Mouse (Mus musculus) forebrain, embryonic 11.5 days (tissue): ENCODE results near the gene Zbtb6. TPM values are rescaled to one million over a fixed set of nuclear protein-coding genes. Genes with fewer than 3 reads are reported as not detected.

Experiments
- ATAC-seq: fragments of 200-750 bp; cut with Nextera tagmentation; replicated peaks from 2 replicates; pipeline ENCODE4 v1.8.0; 2017; ENCODE audit warnings: moderate TSS enrichment; ENCODE audit not compliant: low FRiP score
- DNase-seq: peaks from one replicate; pipeline ENCODE4 v3.0.0-alpha.2; 2017; ENCODE audit warnings: low spot score
- H3K27ac ChIP-seq: fragments of 300-500 bp; sonication (generic); 2 replicates; pipeline ENCODE4 v1.5.1; 2014; ENCODE audit warnings: low read depth, low read length
- H3K27me3 ChIP-seq: fragments of 300-500 bp; sonication (generic); 2 replicates; pipeline ENCODE4 v1.6.1; 2014; ENCODE audit warnings: mild to moderate bottlenecking, low read length, mixed read lengths; ENCODE audit not compliant: control insufficient read depth, insufficient read depth
- H3K36me3 ChIP-seq: fragments of 300-500 bp; sonication (generic); 2 replicates; pipeline ENCODE4 v1.6.1; 2014; ENCODE audit warnings: mild to moderate bottlenecking, low read length, moderate library complexity, mixed read lengths; ENCODE audit not compliant: control insufficient read depth, insufficient read depth
- H3K4me1 ChIP-seq: fragments of 300-500 bp; sonication (generic); replicated peaks from 2 replicates; pipeline ENCODE4 v1.6.1; 2014; ENCODE audit warnings: low read length, mixed read lengths; ENCODE audit not compliant: control insufficient read depth, insufficient read depth
- H3K4me2 ChIP-seq: fragments of 300-500 bp; sonication (generic); 2 replicates; pipeline ENCODE4 v1.6.1; 2014; ENCODE audit warnings: low read depth, mild to moderate bottlenecking, low read length, moderate library complexity, mixed read lengths; ENCODE audit not compliant: severe bottlenecking
- H3K4me3 ChIP-seq: fragments of 300-500 bp; sonication (generic); 2 replicates; pipeline ENCODE4 v1.5.1; 2014; ENCODE audit warnings: low read depth, low read length
- H3K9ac ChIP-seq: fragments of 300-500 bp; sonication (generic); 2 replicates; pipeline ENCODE4 v1.6.1; 2014; ENCODE audit warnings: low read length
- H3K9me3 ChIP-seq: fragments of 300-500 bp; sonication (generic); 2 replicates; pipeline ENCODE4 v1.6.1; 2016; ENCODE audit warnings: low read length, mixed read lengths; ENCODE audit not compliant: control insufficient read depth
- WGBS: fragments of 180-500 bp; shearing (Covaris S2); extraction: QIAGEN DNeasy Blood & Tissue Kit; methylation state at CpG from one replicate; pipeline ENCODE4 v1.1.7; 2014; 5-methylcytosine and 5-hydroxymethylcytosine counted together
- polyA plus RNA-seq: library from polyadenylated mRNA; unstranded; fragments of >200 nt; fragmentation: Nextera tagmentation; extraction: Ambion mirVana; gene quantifications from 2 replicates; pipeline ENCODE4 v1.2.1, GENCODE M21; 2014

Zbtb6 gene
- polyA plus RNA-seq, 1 experiment from 2014 or later: 8.0 TPM

DNA sequence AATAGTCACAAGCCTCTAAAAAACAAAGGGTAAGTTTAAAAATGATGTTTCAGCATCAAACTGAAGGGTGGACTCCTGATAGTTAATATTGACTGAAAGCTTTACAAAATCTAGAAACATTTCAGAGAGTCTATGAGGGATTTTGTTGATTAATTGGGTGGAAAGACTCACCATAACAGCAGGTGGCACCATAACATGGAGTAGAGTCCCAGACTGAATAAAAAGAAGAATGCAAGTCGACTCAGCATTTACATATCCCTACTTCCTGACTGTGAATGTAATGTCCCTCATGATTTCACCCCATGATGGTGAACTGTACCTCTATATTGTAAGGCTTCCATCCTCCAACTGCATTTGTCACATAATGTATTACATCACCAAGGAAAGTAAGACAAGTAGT is 47.4 kb downstream of the Zbtb6 start:
- H3K27me3 ChIP-seq: no peaks in the 10 kb centered on the region
- WGBS: 73% methylated on average over 1 of the region's 1 CpGs
- H3K4me1 ChIP-seq: no peaks in the 10 kb centered on the region
- H3K27ac ChIP-seq: no peak overlapping the region
- no peak for DNase-seq
- H3K9me3 ChIP-seq: no peaks in the 10 kb centered on the region
- no peak overlapping the region for H3K4me3 ChIP-seq
- H3K36me3 ChIP-seq: peaks cover 4% of the 10 kb centered on the region; the same call in 1 of the 2 replicates
- H3K4me2 ChIP-seq: no peak overlapping the region
- ATAC-seq: no peak
- no peak overlapping the region for H3K9ac ChIP-seq

DNA sequence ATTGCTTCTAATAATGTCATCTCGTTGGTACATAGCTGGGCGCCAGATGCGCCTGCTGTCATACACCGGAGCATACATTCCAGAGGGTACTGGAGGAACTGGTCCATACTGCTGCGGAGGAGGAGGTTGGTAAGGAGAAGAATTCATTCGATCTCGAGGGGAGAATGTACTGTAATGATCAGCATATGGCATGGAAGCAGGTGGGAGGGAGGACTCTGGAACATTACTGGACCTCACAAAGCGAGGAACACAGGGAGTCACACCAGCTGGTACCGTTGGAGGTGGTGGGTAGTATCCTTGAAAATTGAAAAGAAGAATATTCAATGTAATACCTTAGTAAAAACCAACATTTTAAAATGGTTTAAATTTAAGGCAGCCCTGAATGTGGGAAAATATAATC is 60.0 kb downstream of the Zbtb6 start:
- Histone ChIP-seq H3K27ac (no peak overlapping the region), H3K9ac (no peak overlapping the region), H3K4me3 (no peak overlapping the region), H3K36me3 (no peaks in the 10 kb centered on the region; the same call in 1 of the 2 replicates), H3K27me3 (no peaks in the 10 kb centered on the region), H3K9me3 (no peaks in the 10 kb centered on the region), H3K4me1 (no peaks in the 10 kb centered on the region), H3K4me2 (no peak overlapping the region)
- DNase-seq (no peak), ATAC-seq (no peak)
- WGBS: 95% methylated on average over 9 of the region's 9 CpGs

DNA sequence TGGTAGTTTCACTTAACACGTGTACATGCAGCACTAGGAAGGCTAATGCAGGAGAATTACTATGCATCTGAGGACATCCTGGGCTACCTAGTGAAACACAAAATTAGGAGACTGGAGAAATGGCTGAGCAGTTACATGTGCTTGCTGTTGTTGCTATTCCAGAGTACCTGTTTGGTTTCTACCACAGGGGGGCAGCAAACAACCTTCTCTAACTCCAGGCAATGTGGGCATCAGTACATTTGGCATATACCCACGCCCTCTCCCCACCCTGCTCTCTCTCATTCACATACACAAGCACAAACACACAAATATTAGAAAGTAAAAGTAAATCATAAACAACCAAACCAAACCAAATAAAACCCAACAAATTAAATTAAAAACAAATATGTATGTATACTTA is 62.8 kb downstream of the Zbtb6 start:
- DNase-seq: peak; percentile 64
- Histone ChIP-seq H3K9me3 (no peaks in the 10 kb centered on the region), H3K4me3 (no peak overlapping the region), H3K9ac (no peak overlapping the region), H3K27ac (no peak overlapping the region), H3K4me1 (no peaks in the 10 kb centered on the region), H3K36me3 (peaks cover 2% of the 10 kb centered on the region; the same call in 1 of the 2 replicates), H3K4me2 (no peak overlapping the region), H3K27me3 (no peaks in the 10 kb centered on the region)
- ATAC-seq: 0 out of 2 replicates have a peak, but pooled peaks have one; percentile 27
- 76% methylated on average over 2 of the region's 2 CpGs for WGBS

DNA sequence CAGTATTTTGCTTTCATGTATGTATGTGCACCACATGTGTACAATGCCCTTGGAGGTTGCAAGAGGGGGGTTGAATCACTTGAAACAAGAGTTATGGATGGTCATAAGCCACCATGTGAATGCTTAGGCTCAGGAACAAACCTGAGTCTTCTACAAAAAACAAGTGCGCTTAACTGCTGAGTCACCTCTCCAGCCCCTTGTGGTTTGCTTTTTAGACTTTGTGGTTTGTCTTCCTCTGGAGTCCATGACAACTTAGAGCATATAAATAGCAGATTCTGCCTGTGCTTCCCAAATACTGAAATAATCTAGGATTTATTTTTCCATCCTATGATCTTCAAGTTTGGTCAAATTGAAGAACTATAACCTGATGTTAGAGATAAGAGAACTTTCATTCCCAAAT is 67.0 kb downstream of the Zbtb6 start:
- no peaks in the 10 kb centered on the region for H3K4me1 ChIP-seq
- no peak overlapping the region for H3K9ac ChIP-seq
- no peaks in the 10 kb centered on the region for H3K9me3 ChIP-seq
- H3K36me3 ChIP-seq: peaks cover 2% of the 10 kb centered on the region; the same call in 1 of the 2 replicates
- no peak overlapping the region for H3K4me2 ChIP-seq
- no peak for ATAC-seq
- no peak overlapping the region for H3K27ac ChIP-seq
- no peak overlapping the region for H3K4me3 ChIP-seq
- WGBS: 100% methylated on average over 1 of the region's 1 CpGs
- no peaks in the 10 kb centered on the region for H3K27me3 ChIP-seq
- no peak for DNase-seq

Other genes starting within 250 kb of the Zbtb6 start
- gene Olfr366, start 231.6 kb downstream of the Zbtb6 start, polyA plus RNA-seq: not detected in 2 replicates
- not detected in 2 replicates for gene Olfr368, start 116.7 kb downstream of the Zbtb6 start, polyA plus RNA-seq
- 65.0 and 71.7 TPM in 2 replicates for gene Pdcl, start 83.8 kb downstream of the Zbtb6 start, polyA plus RNA-seq
- gene Rc3h2, start 20.3 kb downstream of the Zbtb6 start, polyA plus RNA-seq: 26.7 and 31.1 TPM in 2 replicates
- 13.3 and 15.4 TPM in 2 replicates for gene Zbtb26, start within 50 bp of the Zbtb6 start, polyA plus RNA-seq
- 49.4 and 57.5 TPM in 2 replicates for gene Rabgap1, start 108 bp upstream of the Zbtb6 start, polyA plus RNA-seq
- 2.8 and 3.4 TPM in 2 replicates for gene Gpr21, start 73.2 kb upstream of the Zbtb6 start, polyA plus RNA-seq